Mouse (Mus musculus) cerebellum, postnatal 36 days (tissue): ENCODE data around the gene Pitpna.

ENCODE experiments used
- DNase-seq, 2 experiments: peaks; one replicate each; pipeline ENCODE4 v3.0.0; 2021 to 2022; ENCODE audit warnings: mixed read lengths in 2 of 2

Pitpna gene

GRCm38 (mm10) chr11:75631561-75632225 lies 43.8 kb downstream of the Pitpna start:
- peak in 1 of 2 experiments; percentile 44 for DNase-seq

- DNase-seq: no peak
Observed at GRCm38 (mm10) chr11:75632921-75633320, 45.0 kb downstream of the Pitpna start.

- DNase-seq: no peak
Observed at GRCm38 (mm10) chr11:75634801-75635200, 46.9 kb downstream of the Pitpna start.

- no peak for DNase-seq
Observed at GRCm38 (mm10) chr11:75635315-75635714, 47.4 kb downstream of the Pitpna start.

DNA sequence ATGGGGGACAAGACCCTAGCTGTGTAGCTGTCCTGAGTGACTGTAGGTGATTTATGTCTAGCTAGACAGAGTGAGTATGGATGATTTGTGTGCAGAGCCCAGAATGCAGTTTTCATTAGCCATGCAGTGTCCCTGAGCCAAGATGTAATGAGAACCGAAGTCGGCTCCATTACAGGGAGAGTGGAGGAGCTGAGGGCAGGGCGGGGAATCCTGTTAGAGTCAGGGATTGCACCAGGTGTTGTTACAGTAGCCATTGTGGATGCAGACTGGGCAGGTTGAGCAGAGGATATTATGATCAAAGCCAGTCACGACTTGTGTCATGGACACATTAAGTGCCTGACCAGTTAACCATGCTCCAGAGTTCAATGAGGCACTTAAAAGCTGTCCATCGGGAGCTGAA lies 55.4 kb downstream of the Pitpna start:
- DNase-seq: no peak

DNA sequence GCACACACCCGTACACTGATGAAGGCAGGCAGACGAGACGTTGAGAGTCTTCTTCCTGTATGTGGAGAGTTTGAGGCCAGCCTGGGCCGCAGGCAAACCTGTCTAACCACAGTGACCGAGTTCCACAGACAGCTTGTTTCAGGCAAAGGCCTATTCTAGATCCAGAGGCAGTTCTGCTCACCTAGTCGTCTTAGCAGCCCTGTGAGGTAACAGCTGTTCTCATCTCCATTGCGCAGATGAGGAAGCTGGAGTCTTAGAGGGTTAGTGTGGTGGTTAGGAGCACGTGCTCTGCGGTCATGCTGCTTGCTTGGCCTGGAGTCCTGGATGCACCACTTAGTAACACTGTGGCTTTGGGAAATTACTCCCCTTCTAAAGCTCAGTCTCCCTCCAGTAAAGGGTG lies 56.8 kb downstream of the Pitpna start:
- no peak for DNase-seq

DNA sequence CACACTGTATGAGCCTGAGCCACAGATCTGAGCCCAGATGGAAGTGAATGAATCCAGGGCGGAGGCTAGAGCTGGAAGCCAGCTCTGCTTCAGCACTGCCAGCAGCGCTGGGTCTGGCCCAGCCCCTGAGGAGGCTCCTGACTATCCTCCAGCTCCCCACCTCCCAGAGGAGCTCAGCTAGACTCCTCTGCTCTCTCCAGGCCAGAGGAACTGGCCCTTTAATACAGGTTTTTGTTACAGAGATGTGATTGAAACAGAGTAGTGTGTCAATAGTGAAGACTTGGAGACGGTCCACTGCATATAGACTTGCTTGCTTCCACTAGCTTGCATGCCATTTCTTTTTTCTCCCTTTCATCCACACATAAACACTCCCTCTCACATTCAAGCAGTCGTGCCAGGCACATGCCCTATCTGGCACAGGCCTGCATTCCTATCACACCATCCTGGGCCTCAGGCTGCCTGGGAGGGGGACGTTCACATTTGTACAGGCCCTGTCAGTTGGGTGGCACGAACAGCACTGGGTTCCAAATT lies 59.8 kb downstream of the Pitpna start:
- DNase-seq: peak; percentile 41 to 55

GRCm38 (mm10) chr11:75649155-75649561 lies 61.3 kb downstream of the Pitpna start:
- DNase-seq: no peak

GRCm38 (mm10) chr11:75650311-75650710 lies 62.4 kb downstream of the Pitpna start, which contains the start of gene Myo1c:
Gene Myo1c, plus strand, starts transcription at chr11:75650504.
- no peak for DNase-seq

GRCm38 (mm10) chr11:75650958-75651425 lies 63.1 kb downstream of the Pitpna start:
- no peak for DNase-seq

DNA sequence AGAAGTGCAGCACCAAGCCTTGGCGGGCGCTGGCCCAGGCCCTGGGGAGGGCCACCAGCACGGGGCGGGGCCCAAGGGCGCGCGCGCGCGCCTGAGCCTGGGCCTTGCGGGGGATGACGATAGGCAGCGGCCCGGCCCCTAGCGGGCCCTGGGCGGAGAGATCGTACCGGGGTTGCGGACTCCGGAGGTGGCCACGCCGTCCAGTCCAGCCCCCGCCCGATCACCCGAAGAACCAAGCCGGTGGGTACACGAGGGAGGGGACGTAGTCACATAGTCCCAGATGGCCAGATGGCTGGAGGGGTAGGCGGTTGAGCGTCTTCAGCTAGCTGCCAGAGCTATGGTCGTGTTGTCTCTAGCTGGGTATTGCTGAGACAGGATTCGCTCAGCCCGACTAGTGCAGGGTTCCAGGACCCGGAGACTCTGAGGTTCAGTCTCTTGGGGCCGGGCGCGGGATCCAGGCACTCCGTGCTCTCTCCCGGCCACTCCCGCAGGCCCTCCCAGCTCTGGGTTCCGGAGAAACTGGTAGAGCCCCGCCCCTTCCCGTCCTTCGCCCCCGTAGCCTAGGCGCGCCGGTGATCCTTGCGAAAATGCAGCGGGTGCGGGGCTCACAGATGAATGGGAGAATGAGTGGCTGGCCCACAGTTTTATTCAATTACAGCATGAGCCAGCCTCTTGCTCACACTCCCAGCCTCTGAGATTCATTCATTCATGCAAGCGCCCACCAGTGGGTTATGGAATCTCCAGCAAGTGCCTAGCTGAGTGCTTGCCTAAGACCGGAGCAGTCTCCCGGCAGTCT lies 63.7 kb downstream of the Pitpna start:
- peak; percentile 72 to 80 for DNase-seq

DNA sequence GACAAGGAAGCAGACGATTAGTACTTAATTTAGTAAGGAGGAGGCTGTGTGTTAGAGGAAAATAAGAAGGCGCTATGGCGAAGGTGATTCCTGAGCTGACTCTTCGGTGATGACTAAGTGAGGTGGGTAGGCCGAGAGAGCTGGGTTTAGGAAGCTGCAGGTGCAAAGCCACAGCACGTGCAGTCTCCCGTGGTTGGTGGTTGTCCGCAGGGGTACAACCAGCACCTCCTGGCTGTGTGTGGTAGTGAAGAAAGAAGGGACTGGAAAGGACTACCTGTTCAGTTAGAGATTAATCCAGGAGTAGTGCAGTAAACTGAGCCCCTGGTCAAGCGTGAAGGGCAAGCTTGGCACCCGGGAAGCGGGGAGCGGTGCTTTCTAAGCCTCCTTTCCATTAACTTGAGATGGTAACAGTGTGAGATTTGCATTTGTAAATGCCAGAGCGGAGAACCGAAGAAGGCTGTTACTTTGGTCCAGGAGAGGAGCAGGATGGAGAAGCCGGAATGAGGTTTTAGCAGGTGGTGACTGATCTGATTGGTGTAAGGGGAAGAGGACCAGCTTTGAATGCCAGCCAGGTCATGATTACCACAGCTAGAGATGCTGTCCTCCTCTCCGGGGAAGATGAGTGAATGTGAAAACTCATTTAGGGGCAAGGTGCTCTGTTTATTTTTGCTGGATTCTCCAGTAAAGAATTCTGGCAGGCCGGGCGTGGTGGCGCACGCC lies 64.5 kb downstream of the Pitpna start:
- DNase-seq: no peak

- DNase-seq: no peak
Observed at GRCm38 (mm10) chr11:75652942-75653684, 65.2 kb downstream of the Pitpna start.

- peak; percentile 62 to 68 for DNase-seq
Observed at GRCm38 (mm10) chr11:75653781-75654470, 66.0 kb downstream of the Pitpna start.

DNA sequence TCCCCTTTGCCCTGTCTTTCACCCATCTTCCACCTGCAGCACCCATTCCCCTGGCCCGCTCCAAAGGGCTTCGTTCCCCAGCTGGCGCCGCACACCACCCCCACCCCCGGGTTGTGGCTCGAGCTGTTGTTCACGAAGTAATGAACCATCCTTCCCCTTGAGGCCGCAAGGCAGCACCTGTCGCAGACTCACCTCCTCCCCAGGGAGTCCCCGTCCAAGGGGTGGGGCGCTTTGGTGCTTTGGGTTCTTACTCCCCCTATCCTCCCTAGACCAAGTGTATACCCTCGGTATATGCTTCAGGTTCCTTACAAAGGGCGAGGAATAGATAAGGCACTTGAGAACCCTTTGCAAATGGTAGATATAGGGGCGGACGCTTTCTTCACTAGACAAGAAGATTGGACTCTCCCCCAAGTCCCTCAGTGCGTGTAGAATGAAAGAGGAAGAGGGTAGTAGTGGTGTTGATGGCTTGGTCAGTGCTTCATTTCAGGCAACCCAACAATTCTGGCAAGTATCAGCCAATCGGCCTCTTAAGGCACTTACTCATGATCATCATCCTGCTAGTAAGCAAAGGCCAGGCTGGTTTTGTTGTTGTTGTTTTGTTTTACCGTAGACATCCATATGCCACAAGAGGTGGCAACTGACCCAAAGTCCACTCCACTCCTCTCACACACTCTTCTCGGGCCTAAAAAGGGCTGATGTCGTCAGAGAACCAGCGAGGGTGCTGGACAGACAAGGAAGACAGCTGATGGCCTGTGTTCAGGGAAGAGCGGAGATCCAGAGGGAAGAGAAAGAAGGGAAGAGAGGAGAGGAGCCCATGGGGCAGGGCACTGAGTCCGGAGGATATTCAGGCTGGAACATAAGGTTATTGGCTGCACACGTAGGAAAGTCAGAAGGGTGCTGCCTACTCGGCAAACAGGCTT lies 66.8 kb downstream of the Pitpna start:
- peak in 1 of 2 experiments; percentile 31 for DNase-seq

DNA sequence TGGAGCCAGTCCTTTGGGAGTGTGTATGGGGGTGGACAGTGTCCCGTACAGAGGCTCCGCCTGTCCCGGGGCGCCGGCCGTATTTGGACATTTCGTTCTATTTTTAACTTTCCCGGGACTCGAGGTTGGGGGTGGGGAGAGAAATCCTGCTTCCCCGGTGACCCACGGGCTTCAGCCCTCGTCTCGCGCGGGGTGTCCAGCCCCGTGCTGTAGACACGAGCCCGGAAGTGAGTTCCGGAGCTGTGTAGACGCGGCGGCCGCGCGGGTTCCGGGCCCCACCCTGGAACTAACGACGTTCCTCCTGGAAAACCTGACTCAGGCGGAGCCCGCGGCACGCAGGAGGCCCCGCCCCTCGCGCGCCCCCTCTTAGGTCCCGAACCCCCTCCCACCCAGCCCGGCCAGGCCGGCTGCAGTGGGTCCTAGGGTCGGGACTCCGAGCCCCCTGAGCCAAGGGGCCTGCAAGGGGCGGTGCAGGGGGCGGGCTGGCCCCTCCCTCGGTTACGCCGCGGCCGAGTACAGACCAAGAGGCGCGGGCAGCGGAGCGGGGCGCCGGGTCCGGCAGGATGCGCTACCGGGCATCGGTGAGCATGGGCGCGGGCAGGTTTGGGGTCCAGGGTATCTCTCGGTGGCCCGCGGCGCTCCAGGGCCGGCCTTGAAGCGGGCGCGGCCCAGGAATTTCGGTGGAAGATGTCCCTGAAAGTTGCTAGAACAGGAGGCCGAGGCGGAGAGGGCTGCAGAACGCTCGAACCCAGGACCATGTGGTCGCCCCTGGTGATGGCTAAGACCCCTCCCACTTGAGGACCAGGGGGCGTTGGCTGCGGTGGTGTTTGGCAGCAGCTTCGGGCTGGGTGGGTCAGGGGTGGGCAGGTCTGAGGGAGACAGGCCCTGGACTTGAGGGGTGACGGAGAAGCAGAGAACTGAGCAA lies 68.0 kb downstream of the Pitpna start:
- peak; percentile 63 to 64 for DNase-seq

- DNase-seq: no peak
Observed at GRCm38 (mm10) chr11:75656621-75657590, 69.0 kb downstream of the Pitpna start.

- no peak for DNase-seq
Observed at GRCm38 (mm10) chr11:75657841-75658240, 69.9 kb downstream of the Pitpna start.
